Mouse (Mus musculus): ENCODE data around the gene C87499. TPM values are rescaled to one million over a fixed set of nuclear protein-coding genes. Genes with fewer than 3 reads are reported as not detected.

Gene C87499
- polyA plus RNA-seq (2014; fragmentation: Nextera tagmentation; extraction: Ambion mirVana) = not detected in 2 replicates

- WGBS = 82% methylated on average over 4 of the region's 4 CpGs
- H3K4me3 ChIP-seq (ENCODE audit: control insufficient read depth in 1 of 2, insufficient read depth in 1 of 2, low read depth in 1 of 2, low read length in 2 of 2) = no peak within 1 kb of the TSS
- H3K27ac ChIP-seq (replicated peaks in 1 of 2; ENCODE audit: control insufficient read depth in 1 of 2, insufficient read depth in 1 of 2, low read depth in 2 of 2, low read length in 2 of 2) = no peak within 1 kb of the TSS
- no peaks in the 10 kb centered on the region for H3K27me3 ChIP-seq (ENCODE audit: control insufficient read depth, insufficient read depth, low read length)
- no peak within 1 kb of the TSS for H3K9ac ChIP-seq (ENCODE audit: low read length)
- no peaks in the 10 kb centered on the region for H3K4me1 ChIP-seq (ENCODE audit: control insufficient read depth in 2 of 2, insufficient read depth in 2 of 2, low read length in 2 of 2)
- H3K9me3 ChIP-seq (ENCODE audit: control insufficient read depth, low read length) = no peaks in the 10 kb centered on the region
- no peak for ATAC-seq (ENCODE audit: insufficient number of reproducible peaks, insufficient read depth, low FRiP score, low read depth)
- H3K36me3 ChIP-seq (ENCODE audit: control insufficient read depth, insufficient read depth, low read length) = no peaks in the 10 kb centered on the region
- H3K4me2 ChIP-seq (ENCODE audit: low read length) = no peak within 1 kb of the TSS
Measured at GRCm38 (mm10) chr4:88634311-88634710, at the start of gene C87499. Gene C87499, minus strand, starts transcription at chr4:88634411.

DNA sequence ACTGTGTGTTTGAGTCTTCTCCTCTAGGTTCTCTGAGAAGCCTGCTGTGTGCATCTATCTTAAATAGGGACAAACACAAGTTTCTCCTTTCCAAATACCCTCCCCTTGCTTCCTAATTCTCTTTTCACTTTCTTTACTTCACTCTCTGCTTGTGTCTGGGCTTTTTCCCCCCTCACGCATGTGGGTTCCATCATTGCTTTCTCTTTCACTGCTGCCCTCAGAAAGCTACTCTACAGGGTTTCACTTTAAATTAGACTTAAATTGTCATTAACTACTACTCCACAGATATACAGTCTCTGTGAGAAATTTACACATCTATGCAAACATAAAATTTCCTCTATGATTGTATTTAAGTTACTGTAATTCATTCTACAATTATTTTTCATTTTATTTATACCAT, 49.6 kb upstream of the C87499 start, which contains the start of gene Ifna2:
Ifna2 (minus strand) TSS at position 101 of the 400 bp plus-strand sequence.
- Histone ChIP-seq H3K27me3 (ENCODE audit: control insufficient read depth, insufficient read depth, low read length) (no peaks in the 10 kb centered on the region), H3K9ac (ENCODE audit: low read length) (no peak within 1 kb of the TSS), H3K4me1 (ENCODE audit: control insufficient read depth in 2 of 2, insufficient read depth in 2 of 2, low read length in 2 of 2) (no peaks in the 10 kb centered on the region), H3K9me3 (ENCODE audit: control insufficient read depth, low read length) (no peaks in the 10 kb centered on the region), H3K27ac (replicated peaks in 1 of 2; ENCODE audit: control insufficient read depth in 1 of 2, insufficient read depth in 1 of 2, low read depth in 2 of 2, low read length in 2 of 2) (no peak within 1 kb of the TSS), H3K4me3 (ENCODE audit: control insufficient read depth in 1 of 2, insufficient read depth in 1 of 2, low read depth in 1 of 2, low read length in 2 of 2) (no peak within 1 kb of the TSS), H3K4me2 (ENCODE audit: low read length) (no peak within 1 kb of the TSS), H3K36me3 (ENCODE audit: control insufficient read depth, insufficient read depth, low read length) (no peaks in the 10 kb centered on the region)
- WGBS = 86% methylated on average over 1 of the region's 1 CpGs
- ATAC-seq (ENCODE audit: insufficient number of reproducible peaks, insufficient read depth, low FRiP score, low read depth) = no peak

DNA sequence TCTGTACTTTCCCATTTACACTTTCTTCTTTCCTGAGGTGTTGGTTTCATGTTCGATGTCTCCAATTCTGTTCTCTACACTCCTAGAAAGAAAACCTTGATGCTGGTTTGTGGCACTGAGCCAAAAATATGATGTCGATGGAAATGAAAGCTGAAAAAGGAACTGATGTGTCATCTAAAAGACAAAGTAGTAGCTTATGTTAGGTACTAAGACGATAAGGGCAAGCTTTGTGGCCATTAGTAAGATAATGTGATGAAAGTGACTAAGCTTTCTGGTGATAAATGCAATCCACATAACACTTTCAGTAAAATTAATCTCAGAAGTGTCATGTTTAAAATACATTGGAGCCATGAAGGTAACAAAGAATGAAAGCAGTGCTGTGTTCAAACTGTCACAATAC, 47.1 kb upstream of the C87499 start:
- Histone ChIP-seq H3K4me1 (ENCODE audit: control insufficient read depth in 2 of 2, insufficient read depth in 2 of 2, low read length in 2 of 2) (no peaks in the 10 kb centered on the region), H3K36me3 (ENCODE audit: control insufficient read depth, insufficient read depth, low read length) (no peaks in the 10 kb centered on the region), H3K9me3 (ENCODE audit: control insufficient read depth, low read length) (no peaks in the 10 kb centered on the region), H3K4me2 (ENCODE audit: low read length) (no peak overlapping the region), H3K27me3 (ENCODE audit: control insufficient read depth, insufficient read depth, low read length) (no peaks in the 10 kb centered on the region), H3K9ac (ENCODE audit: low read length) (no peak overlapping the region), H3K27ac (replicated peaks in 1 of 2; ENCODE audit: control insufficient read depth in 1 of 2, insufficient read depth in 1 of 2, low read depth in 2 of 2, low read length in 2 of 2) (no peak overlapping the region), H3K4me3 (ENCODE audit: control insufficient read depth in 1 of 2, insufficient read depth in 1 of 2, low read depth in 1 of 2, low read length in 2 of 2) (no peak overlapping the region)
- ATAC-seq (ENCODE audit: insufficient number of reproducible peaks, insufficient read depth, low FRiP score, low read depth) = no peak
- 47% methylated on average over 3 of the region's 3 CpGs for WGBS

DNA sequence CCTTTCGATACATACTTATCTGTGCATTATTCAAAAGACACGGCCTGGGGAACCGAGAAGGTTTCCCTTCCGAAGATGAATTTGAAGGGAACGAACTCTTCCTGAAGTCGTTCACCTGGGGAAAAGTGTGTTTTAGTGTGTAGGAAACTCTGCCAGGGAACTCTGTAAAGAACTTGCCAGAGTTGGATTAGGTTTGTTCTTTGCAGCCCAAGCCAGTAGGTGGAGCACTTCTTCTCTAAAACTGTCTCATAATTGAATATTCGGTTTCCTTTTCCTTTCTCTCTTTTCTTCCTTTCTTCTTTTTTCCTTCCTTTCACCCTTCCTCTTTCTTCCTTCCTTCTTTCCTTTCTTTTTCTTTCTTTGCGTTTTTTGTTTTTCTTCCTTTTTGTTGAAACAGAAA, 46.2 kb upstream of the C87499 start:
- no peaks in the 10 kb centered on the region for H3K36me3 ChIP-seq (ENCODE audit: control insufficient read depth, insufficient read depth, low read length)
- H3K4me3 ChIP-seq (ENCODE audit: control insufficient read depth in 1 of 2, insufficient read depth in 1 of 2, low read depth in 1 of 2, low read length in 2 of 2) = no peak overlapping the region
- ATAC-seq (ENCODE audit: insufficient number of reproducible peaks, insufficient read depth, low FRiP score, low read depth) = no peak
- no peaks in the 10 kb centered on the region for H3K4me1 ChIP-seq (ENCODE audit: control insufficient read depth in 2 of 2, insufficient read depth in 2 of 2, low read length in 2 of 2)
- H3K4me2 ChIP-seq (ENCODE audit: low read length) = no peak overlapping the region
- no peaks in the 10 kb centered on the region for H3K27me3 ChIP-seq (ENCODE audit: control insufficient read depth, insufficient read depth, low read length)
- no peaks in the 10 kb centered on the region for H3K9me3 ChIP-seq (ENCODE audit: control insufficient read depth, low read length)
- H3K27ac ChIP-seq (replicated peaks in 1 of 2; ENCODE audit: control insufficient read depth in 1 of 2, insufficient read depth in 1 of 2, low read depth in 2 of 2, low read length in 2 of 2) = no peak overlapping the region
- 38% methylated on average over 8 of the region's 8 CpGs for WGBS
- no peak overlapping the region for H3K9ac ChIP-seq (ENCODE audit: low read length)

GRCm38 (mm10) chr4:88676824-88677223, 42.6 kb upstream of the C87499 start, which contains the start of gene Ifna16:
Gene Ifna16, minus strand, starts transcription at chr4:88676924.
- WGBS = 78% methylated on average over 1 of the region's 1 CpGs
- H3K9me3 ChIP-seq (ENCODE audit: control insufficient read depth, low read length) = no peaks in the 10 kb centered on the region

GRCm38 (mm10) chr4:88655461-88655860, 21.2 kb upstream of the C87499 start:
- ATAC-seq (ENCODE audit: insufficient number of reproducible peaks, insufficient read depth, low FRiP score, low read depth) = no peak
- H3K4me2 ChIP-seq (ENCODE audit: low read length) = no peak overlapping the region
- H3K9me3 ChIP-seq (ENCODE audit: control insufficient read depth, low read length) = no peaks in the 10 kb centered on the region
- no peak overlapping the region for H3K9ac ChIP-seq (ENCODE audit: low read length)
- no peaks in the 10 kb centered on the region for H3K4me1 ChIP-seq (ENCODE audit: control insufficient read depth in 2 of 2, insufficient read depth in 2 of 2, low read length in 2 of 2)
- H3K27me3 ChIP-seq (ENCODE audit: control insufficient read depth, insufficient read depth, low read length) = no peaks in the 10 kb centered on the region
- H3K4me3 ChIP-seq (ENCODE audit: control insufficient read depth in 1 of 2, insufficient read depth in 1 of 2, low read depth in 1 of 2, low read length in 2 of 2) = no peak overlapping the region
- 31% methylated on average over 1 of the region's 1 CpGs for WGBS
- H3K27ac ChIP-seq (replicated peaks in 1 of 2; ENCODE audit: control insufficient read depth in 1 of 2, insufficient read depth in 1 of 2, low read depth in 2 of 2, low read length in 2 of 2) = no peak overlapping the region
- no peaks in the 10 kb centered on the region for H3K36me3 ChIP-seq (ENCODE audit: control insufficient read depth, insufficient read depth, low read length)

More at GRCm38 (mm10) chr4:88676824-88677223, 42.6 kb upstream of the C87499 start, which contains the start of gene Ifna16:
- Histone ChIP-seq H3K4me3 (ENCODE audit: control insufficient read depth in 1 of 2, insufficient read depth in 1 of 2, low read depth in 1 of 2, low read length in 2 of 2) (no peak within 1 kb of the TSS), H3K27me3 (ENCODE audit: control insufficient read depth, insufficient read depth, low read length) (no peaks in the 10 kb centered on the region), H3K4me2 (ENCODE audit: low read length) (no peak within 1 kb of the TSS), H3K36me3 (ENCODE audit: control insufficient read depth, insufficient read depth, low read length) (no peaks in the 10 kb centered on the region), H3K9ac (ENCODE audit: low read length) (no peak within 1 kb of the TSS), H3K27ac (replicated peaks in 1 of 2; ENCODE audit: control insufficient read depth in 1 of 2, insufficient read depth in 1 of 2, low read depth in 2 of 2, low read length in 2 of 2) (no peak within 1 kb of the TSS), H3K4me1 (ENCODE audit: control insufficient read depth in 2 of 2, insufficient read depth in 2 of 2, low read length in 2 of 2) (no peaks in the 10 kb centered on the region)
- no peak for ATAC-seq (ENCODE audit: insufficient number of reproducible peaks, insufficient read depth, low FRiP score, low read depth)

GRCm38 (mm10) chr4:88653644-88654043, 19.4 kb upstream of the C87499 start:
- H3K4me2 ChIP-seq (ENCODE audit: low read length) = no peak overlapping the region
- no peak for ATAC-seq (ENCODE audit: insufficient number of reproducible peaks, insufficient read depth, low FRiP score, low read depth)
- no peak overlapping the region for H3K27ac ChIP-seq (replicated peaks in 1 of 2; ENCODE audit: control insufficient read depth in 1 of 2, insufficient read depth in 1 of 2, low read depth in 2 of 2, low read length in 2 of 2)
- H3K36me3 ChIP-seq (ENCODE audit: control insufficient read depth, insufficient read depth, low read length) = no peaks in the 10 kb centered on the region
- no peak overlapping the region for H3K4me3 ChIP-seq (ENCODE audit: control insufficient read depth in 1 of 2, insufficient read depth in 1 of 2, low read depth in 1 of 2, low read length in 2 of 2)
- H3K27me3 ChIP-seq (ENCODE audit: control insufficient read depth, insufficient read depth, low read length) = no peaks in the 10 kb centered on the region
- no peaks in the 10 kb centered on the region for H3K4me1 ChIP-seq (ENCODE audit: control insufficient read depth in 2 of 2, insufficient read depth in 2 of 2, low read length in 2 of 2)
- 73% methylated on average over 3 of the region's 3 CpGs for WGBS
- H3K9me3 ChIP-seq (ENCODE audit: control insufficient read depth, low read length) = no peaks in the 10 kb centered on the region
- no peak overlapping the region for H3K9ac ChIP-seq (ENCODE audit: low read length)

DNA sequence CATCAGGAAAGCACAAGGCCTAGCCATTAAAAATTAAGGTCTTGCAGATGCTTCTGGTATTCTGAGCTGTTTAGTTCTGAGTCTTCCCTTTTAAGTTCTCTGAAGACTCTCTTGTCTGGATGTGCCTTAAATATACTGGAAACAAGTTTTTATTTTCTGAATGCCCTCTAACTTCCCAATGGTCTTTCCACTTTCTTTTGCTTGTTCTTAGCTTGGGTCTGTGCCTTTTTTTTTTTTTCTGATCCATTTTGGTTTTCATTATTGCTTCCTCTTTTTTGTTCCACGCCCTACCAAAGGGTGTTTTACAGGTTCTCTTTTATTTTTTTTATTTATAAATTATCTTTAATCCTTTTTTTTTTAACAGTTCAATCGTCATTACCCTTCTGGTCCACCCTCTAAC, 10.1 kb upstream of the C87499 start, which contains the start of gene Ifna13:
Ifna13 (minus strand) TSS at position 101 of the 400 bp plus-strand sequence.
- no peak for ATAC-seq (ENCODE audit: insufficient number of reproducible peaks, insufficient read depth, low FRiP score, low read depth)
- H3K27ac ChIP-seq (replicated peaks in 1 of 2; ENCODE audit: control insufficient read depth in 1 of 2, insufficient read depth in 1 of 2, low read depth in 2 of 2, low read length in 2 of 2) = no peak within 1 kb of the TSS
- H3K27me3 ChIP-seq (ENCODE audit: control insufficient read depth, insufficient read depth, low read length) = no peaks in the 10 kb centered on the region
- H3K4me3 ChIP-seq (ENCODE audit: control insufficient read depth in 1 of 2, insufficient read depth in 1 of 2, low read depth in 1 of 2, low read length in 2 of 2) = no peak within 1 kb of the TSS
- no peaks in the 10 kb centered on the region for H3K4me1 ChIP-seq (ENCODE audit: control insufficient read depth in 2 of 2, insufficient read depth in 2 of 2, low read length in 2 of 2)
- no peaks in the 10 kb centered on the region for H3K36me3 ChIP-seq (ENCODE audit: control insufficient read depth, insufficient read depth, low read length)
- H3K9me3 ChIP-seq (ENCODE audit: control insufficient read depth, low read length) = no peaks in the 10 kb centered on the region
- H3K4me2 ChIP-seq (ENCODE audit: low read length) = no peak within 1 kb of the TSS
- 53% methylated on average over 2 of the region's 2 CpGs for WGBS
- no peak within 1 kb of the TSS for H3K9ac ChIP-seq (ENCODE audit: low read length)

All from heart, embryonic 14.5 days (tissue).